Mouse (Mus musculus): ENCODE data around the gene Espn.
A peak's percentile ranks its signal among the peaks of the same experiment; 100 is the strongest.

The Espn gene

DNA sequence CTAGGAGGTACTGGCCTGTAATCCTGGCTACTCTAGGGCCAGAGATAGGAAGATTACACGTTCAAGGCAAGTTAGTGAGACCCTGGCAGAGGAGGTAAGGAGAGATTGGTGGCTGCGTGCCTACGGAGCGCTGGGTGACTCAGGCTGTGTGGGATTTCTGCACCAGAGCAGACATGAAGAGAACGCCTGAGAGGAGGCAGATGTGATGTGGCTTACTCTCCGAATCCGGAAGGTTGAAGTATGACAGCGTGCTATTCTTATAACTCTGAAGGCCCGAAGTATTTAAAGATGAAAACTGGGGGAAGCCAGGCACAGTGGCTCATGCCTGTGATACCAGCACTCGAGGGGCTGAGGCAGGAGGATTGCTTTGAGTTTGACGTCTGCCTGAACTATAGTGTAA is 51.6 kb downstream of the Espn start:
- no peak for DNase-seq (ENCODE audit: low read depth, low spot score)

- DNase-seq (ENCODE audit: low read depth, low spot score), result no peak
These were observed 54.0 kb downstream of the Espn start for GRCm38 (mm10) chr4:152097911-152098799.

DNA sequence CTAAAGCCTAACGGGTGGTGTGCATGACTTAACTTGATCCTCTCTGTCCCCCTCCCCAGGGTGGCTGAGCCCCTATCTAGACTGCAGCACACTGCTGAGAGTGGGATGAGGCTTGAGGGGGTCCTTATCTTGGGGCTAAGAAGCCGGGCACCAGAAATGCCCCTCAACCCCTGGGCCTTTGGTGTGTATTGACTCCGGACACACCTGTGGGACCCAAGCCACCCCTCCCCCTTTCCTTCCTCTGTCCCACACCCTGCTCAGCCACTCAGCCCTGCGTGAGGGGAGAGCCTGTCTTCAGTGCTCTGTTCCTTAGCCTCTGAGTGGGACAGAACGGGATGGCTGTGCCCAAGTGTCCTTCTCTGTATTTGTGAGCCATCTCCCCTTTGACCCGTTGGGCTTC is 55.2 kb downstream of the Espn start:
- DNase-seq (ENCODE audit: low read depth, low spot score), result no peak

DNA sequence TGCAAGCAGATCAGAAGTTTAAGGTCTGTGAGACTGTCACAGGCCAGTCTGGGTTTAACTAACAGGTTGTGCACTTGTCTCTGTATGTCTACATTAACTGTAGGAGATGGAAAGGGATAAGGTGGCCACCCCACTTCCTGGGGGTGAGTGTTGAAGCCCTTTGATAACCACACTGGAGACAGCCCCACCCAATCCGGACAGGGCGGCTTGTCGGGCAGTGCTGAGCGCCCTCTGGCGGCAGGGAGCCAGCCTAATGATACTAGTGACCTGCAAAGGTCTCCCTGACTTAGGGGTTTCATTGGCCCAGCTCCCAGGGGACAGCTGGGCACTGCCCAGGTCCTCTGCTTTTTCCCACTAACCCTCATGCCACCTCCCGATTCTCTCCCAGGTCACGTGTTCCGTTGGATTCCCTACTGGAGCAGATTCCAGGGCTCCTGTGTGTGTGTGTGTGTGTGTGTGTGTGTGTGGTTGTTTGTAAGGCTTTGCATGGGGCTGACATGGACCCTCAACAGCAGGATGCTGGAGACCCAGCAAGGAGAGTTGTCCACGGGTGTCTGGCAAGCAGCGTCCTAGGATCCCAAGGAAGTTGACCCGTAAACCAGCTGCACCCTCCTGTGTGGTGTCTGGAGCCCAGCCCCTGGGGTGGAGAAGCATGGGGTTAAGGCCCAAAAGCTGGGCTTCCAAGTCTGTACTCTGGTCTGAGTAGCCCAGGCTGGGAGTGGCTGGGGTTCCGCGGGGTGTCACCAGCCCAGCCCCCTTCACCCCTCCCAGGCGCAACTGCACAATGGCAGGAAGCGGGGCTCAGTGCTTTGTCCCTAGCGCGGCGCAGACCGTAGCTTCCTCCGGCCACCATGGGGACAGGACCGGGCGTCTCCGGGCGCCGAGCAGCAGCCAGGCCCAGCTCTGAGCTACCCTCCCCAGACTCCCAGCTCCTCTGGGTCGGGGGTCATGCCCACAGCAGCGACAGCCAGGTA is 55.9 kb downstream of the Espn start:
- no peak for DNase-seq (ENCODE audit: low read depth, low spot score)

DNA sequence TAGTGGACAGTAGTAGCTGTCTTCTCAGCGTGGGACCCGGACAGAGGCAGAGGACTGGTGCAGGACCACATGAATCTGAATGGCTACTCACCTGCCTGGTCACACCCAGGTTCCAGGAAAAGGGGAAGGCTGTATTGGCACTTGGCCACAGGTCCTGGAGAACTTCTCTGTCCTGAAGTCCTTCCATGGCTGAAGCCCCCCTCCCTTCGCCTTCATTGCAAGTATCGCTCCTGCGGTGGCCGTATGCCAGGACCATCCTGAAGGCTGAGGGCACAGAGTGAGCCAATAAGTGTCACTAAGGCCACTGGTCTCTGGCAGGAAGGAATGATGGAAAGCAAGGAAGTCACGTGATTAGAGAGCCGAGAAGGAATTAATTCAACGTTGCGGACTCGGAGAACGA is 57.9 kb downstream of the Espn start:
- no peak for DNase-seq (ENCODE audit: low read depth, low spot score)

- DNase-seq (ENCODE audit: low read depth, low spot score), result no peak
These were observed 59.3 kb downstream of the Espn start for GRCm38 (mm10) chr4:152092751-152093293.

GRCm38 (mm10) chr4:152090191-152090590 is 62.0 kb downstream of the Espn start:
- no peak for DNase-seq (ENCODE audit: low read depth, low spot score)

GRCm38 (mm10) chr4:152088556-152089120 is 63.5 kb downstream of the Espn start:
- peak; percentile 14 for DNase-seq (ENCODE audit: low read depth, low spot score)

DNA sequence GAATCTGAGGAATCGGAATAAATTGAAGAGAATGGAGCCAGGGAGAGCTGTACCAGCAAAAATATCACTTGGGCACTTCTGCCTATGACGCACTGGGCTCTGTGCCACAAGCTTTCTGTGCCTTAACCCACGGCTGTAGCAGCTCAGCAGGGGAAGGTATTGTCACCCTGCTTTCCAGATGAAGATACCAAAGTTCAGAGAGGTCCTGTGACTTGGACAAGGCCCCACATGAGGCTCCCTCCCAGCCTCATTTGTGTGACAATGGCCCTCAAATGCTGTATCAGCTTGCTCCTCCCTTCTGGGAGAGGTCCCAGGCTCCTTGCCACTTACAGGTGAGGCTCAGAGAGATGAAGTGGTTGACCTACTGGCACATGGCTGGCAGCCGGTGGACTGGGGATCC is 64.0 kb downstream of the Espn start:
- no peak for DNase-seq (ENCODE audit: low read depth, low spot score)

DNA sequence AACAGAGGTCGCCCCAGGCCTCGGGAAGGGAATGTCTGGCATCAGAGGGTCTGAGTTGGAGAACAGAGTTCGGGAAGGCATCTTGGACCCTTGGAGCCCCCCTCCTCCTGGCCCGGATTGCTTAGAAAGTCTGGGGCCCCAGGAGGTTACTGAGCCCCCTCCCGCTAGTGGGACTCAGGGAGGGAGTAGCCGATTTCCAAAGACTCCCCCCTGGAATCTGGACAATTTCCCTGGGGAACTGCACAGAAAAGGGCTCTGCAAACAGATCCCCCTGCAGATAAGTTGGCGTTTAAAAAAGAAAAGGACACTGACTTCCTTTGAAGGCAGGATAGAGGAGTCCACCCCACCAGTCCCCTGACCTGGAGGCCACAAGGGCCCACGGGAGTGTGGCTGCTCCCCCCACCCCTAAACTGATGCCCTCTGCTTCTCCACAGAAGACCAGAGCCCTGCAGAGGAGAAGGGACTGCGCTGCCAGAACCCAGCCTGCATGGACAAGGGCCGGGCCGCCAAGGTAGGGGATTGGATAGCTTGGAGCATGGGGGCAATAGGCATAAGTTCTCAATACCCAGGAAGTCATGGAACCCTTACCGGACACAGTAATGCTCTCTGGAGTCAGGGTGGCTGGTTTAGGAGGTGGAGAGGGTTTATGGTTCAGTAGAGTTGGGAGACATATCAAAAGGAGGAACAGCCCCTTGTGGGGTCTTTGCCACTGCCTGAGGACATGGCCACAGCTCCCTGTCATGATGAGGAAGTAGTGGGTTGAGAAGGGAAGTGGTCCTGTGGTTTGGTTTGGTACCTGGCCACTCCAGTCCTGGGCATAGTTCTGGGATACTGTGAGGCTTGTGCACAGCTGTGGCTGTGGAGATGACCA is 64.7 kb downstream of the Espn start:
- no peak for DNase-seq (ENCODE audit: low read depth, low spot score)

- no peak for DNase-seq (ENCODE audit: low read depth, low spot score)
These were observed 65.5 kb downstream of the Espn start for GRCm38 (mm10) chr4:152086505-152087210.

DNA sequence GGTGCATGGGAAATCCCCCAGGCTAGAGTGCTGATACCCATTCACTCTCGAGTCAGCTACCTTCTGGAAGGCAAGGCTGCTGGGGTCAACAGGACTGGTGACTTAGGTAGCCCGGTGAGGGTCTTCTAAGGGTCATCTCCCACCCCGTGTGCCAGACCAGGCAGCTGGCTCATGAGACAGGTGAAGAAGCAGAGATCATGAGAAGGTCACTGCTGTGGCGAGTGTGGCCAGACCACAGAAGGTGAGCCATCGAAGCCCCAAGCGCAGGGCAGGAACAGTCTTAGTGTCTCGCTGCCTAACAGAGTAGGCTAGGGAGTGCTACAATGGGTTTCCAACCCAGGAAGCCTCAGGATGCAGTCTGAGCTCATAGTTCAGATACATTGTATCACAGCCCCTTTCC is 67.6 kb downstream of the Espn start:
- no peak for DNase-seq (ENCODE audit: low read depth, low spot score)

DNA sequence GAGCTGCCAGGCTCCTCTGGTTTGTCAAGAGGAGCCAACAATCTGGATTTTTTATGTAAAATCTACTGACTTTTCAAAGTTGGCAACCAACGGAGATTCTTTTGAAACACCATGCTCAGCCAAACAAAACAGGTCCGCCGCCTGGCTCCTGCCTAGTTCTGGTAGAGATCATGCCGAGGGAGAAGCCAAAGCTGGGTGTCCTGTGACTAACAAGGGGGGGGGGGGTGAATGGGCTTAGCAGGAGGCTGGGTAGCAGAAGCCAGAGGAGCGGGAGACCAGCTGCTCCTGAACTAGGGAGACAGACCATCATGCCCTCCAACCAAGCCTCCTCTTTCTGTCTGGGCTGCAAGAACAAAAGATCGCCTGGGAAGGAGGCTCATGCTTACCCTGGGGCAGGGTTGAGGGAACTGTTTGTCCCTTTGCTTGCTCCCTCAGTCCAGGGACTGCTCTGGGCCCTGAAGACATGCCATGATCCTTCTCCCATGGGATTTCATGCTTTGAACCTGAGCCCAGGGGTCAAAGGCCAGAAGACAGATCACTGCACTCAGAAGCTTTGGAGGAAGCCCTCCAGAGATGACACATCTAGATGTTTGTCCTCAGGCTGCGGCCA is 68.5 kb downstream of the Espn start:
- DNase-seq (ENCODE audit: low read depth, low spot score), result no peak

- no peak for DNase-seq (ENCODE audit: low read depth, low spot score)
These were observed 72.2 kb downstream of the Espn start for GRCm38 (mm10) chr4:152079931-152080330.

- no peak for DNase-seq (ENCODE audit: low read depth, low spot score)
These were observed 72.9 kb downstream of the Espn start for GRCm38 (mm10) chr4:152079261-152079660.

DNA sequence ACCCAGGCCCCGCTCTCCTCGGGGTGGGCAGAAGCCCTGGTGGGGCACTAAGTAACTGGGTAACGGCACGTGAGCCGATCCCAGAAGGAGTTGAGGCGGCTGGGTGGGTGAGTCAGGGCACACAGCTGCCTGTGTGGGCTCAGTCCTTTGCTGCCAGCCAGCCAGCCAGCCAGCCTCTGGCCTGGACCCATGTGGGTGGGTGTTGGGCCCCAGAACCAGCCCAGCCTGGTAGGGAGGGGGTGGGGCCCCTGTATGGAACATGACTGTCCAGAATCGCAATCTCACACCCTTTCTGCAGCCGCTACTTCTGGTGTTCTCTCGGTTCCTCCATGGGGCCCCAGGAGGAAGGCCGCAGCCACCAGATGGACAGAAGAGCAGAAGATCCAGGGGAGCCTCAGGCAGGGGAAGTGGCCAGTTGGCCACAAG is 74.1 kb downstream of the Espn start:
- no peak for DNase-seq (ENCODE audit: low read depth, low spot score)

DNA sequence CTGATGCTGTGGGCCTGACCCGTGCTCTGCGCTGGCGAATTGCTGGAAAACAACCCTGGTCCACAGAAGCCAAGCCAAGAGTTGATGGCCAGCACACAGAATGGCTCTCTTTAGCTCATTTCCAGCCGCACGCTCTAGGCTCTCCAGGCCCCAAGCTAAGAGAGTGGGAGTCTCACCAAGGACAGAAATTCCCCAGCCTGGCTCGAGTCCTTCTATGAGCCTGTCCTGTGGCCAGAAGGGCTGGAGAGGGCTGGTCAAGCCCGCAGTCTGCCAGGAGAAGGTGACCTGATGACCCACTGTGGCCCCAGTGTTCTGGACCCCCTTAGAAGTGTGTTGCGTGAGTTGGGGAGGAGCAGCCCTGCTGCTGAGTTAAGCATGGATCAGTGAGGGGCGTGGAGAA is 75.0 kb downstream of the Espn start:
- DNase-seq (ENCODE audit: low read depth, low spot score), result no peak

GRCm38 (mm10) chr4:152074548-152074947 is 77.6 kb downstream of the Espn start:
- DNase-seq (ENCODE audit: low read depth, low spot score), result no peak

- DNase-seq (ENCODE audit: low read depth, low spot score), result no peak
These were observed 78.5 kb downstream of the Espn start for GRCm38 (mm10) chr4:152073715-152074114.

DNA sequence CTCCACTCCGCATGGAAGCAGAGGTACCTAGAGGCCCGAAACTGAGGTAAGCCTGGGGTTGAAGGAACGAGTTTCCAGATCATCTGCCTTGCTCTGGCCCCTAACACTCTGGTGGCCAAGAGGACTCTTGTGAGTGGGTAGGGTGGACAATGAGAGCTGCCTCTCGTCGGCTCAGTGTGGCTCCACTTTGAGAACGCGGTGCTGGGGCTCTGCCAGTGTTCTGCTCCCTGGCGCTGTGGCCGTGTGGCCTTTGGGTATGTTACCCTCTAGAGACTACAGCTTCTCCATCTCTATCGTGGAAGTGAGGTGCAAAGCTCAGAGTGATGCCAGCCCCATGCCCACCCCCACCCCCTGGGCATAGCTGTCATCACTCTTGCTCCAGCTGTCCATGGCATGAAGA is 79.5 kb downstream of the Espn start:
- DNase-seq (ENCODE audit: low read depth, low spot score), result no peak

Measured in brain, embryonic 18.5 days (tissue).